Mouse (Mus musculus) cortical plate, adult 2 months (tissue): Measurements from ENCODE around the gene Gm5134.

ENCODE experiments used
- CTCF ChIP-seq: fragments of 200-500 bp; IDR thresholded peaks from 2 replicates; pipeline ENCODE4 v1.5.1; 2011; ENCODE audit warnings: mild to moderate bottlenecking, control low read depth, low read length; ENCODE audit not compliant: insufficient read depth; ENCODE audit errors: extremely low read depth
- POLR2A ChIP-seq: fragments of 200-500 bp; IDR thresholded peaks from 2 replicates; pipeline ENCODE4 v1.6.1; 2011; ENCODE audit warnings: mild to moderate bottlenecking, low read length, control low read depth; ENCODE audit not compliant: insufficient read depth; ENCODE audit errors: extremely low read depth

GRCm38 (mm10) chr10:75993616-75994240, 39.4 kb downstream of the Gm5134 start:
- no peak for TF ChIP-seq CTCF
- TF ChIP-seq POLR2A = no peak
